8 mouse cellular contexts compared by ENCODE assay signal in genomic region chr13:23530901-23531875, GRCm38 (mm10). TPM values are rescaled to one million over a fixed set of nuclear protein-coding genes. Genes with fewer than 3 reads are reported as not detected.
DNase-seq lines count a peak whose midpoint lies in the region; ATAC-seq lines count a peak whose summit lies in the region.

Gene Hist1h4h (plus strand): TSS chr13:23531050.

- peak; percentile 97 for DNase-seq in Muller cell, postnatal 12 days (ENCODE audit: inconsistent ontology term)
- DNase-seq in cerebellum, postnatal 10 days, result peak; percentile 99 to 100
- peak; percentile 96 to 97 for DNase-seq in frontal cortex, postnatal 14 days (ENCODE audit: low spot score in 2 of 2)
- peak; percentile 84 to 94 for DNase-seq in layer of hippocampus, postnatal 25 days (ENCODE audit: extremely low spot score in 1 of 2, low spot score in 1 of 2)
- DNase-seq in lung, postnatal 25 days (ENCODE audit: low spot score), result peak; percentile 99
- DNase-seq in retina, embryonic 14.5 days (ENCODE audit: low spot score), result peak; percentile 100
- peak; percentile 95 for DNase-seq in thymus, postnatal 4 days

- peaks cover 45% of the 10 kb centered on the region for H3K4me1 ChIP-seq in hindbrain, embryonic 13.5 days (replicated peaks)

- H3K9ac ChIP-seq in hindbrain, embryonic 13.5 days, result peak within 1 kb of the TSS; percentile 83

- H3K27me3 ChIP-seq in hindbrain, embryonic 13.5 days, result no peaks in the 10 kb centered on the region

- peak; percentile 86 for ATAC-seq in hindbrain, embryonic 13.5 days (ENCODE audit: low FRiP score)

- H3K27ac ChIP-seq in hindbrain, embryonic 13.5 days, result peak within 1 kb of the TSS; percentile 96

- WGBS in hindbrain, embryonic 13.5 days, result under 1% methylated on average over 59 of the region's 70 CpGs

- no peaks in the 10 kb centered on the region for H3K36me3 ChIP-seq in hindbrain, embryonic 13.5 days

- no peaks in the 10 kb centered on the region for H3K9me3 ChIP-seq in hindbrain, embryonic 13.5 days

- H3K4me2 ChIP-seq in hindbrain, embryonic 13.5 days, result peak within 1 kb of the TSS; percentile 74

- H3K4me3 ChIP-seq in hindbrain, embryonic 13.5 days, result peak within 1 kb of the TSS; percentile 51

RNA-seq across cellular contexts. Expression of gene Hist1h4h, which starts in this region (rescaled TPM):
- polyA plus RNA-seq in hindbrain, embryonic 13.5 days (2015; fragmentation: Nextera tagmentation; extraction: Ambion mirVana), result 4.2 and 5.7 TPM in 2 replicates
- 100 to 1,000 TPM; 289 to 367 TPM for total RNA-seq in layer of hippocampus, postnatal 25 days (2021)

Comparison
In these comparisons a context has a peak if more than half of its experiments do, and no peak if none do; other contexts are left out.
1. Peak in every context shown above with its lines: DNase-seq, ATAC-seq, H3K4me3 ChIP-seq and H3K27ac ChIP-seq.